16 mouse cellular contexts compared by ENCODE assay signal in the genomic region with DNA sequence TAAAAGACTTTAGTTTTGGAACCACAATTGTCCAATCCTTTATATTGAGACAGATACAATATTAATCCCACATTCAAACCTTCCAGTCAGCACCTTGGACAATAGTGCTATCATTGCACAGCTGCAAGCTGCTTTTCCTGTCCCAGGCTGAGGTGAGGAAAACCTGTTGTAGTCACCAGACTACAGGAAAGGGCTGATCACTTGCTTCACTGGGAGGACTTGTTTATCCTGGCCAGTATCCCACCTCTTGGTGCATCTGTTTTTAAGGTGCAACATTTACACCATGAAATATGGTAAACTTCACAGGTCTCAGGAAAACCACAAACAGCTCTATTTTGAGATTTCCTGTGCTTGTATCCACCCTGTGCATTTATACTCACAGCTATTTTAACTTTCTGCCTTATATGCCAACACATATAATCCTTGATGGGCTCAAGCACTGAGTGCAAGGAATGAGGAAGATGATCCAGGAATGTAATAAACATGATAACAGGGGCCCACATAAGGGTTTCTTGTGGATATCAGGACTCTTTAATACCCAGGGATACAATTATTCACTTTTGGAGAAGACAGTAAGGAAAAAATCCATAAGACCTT. TPM values are rescaled to one million over a fixed set of nuclear protein-coding genes. Genes with fewer than 3 reads are reported as not detected.
"Had no signal": no experiment of that assay in that cellular context is flagged by ENCODE, and none has a peak within 500 bp of the region (broad histone marks: within the 10 kb centered on the region; RNA-seq: fewer than 3 reads in every experiment).

No protein-coding gene starts in this region.

RNA-seq across cellular contexts. Expression of gene Klra6, which starts 4.8 kb away (rescaled TPM):
- total RNA-seq: megakaryocyte-erythroid progenitor cell, adult 5-6 weeks; neutrophil, adult 5-6 weeks had no signal
- polyA plus RNA-seq: liver, embryonic 14.5 days; liver, embryonic 16.5 days; lung, embryonic 14.5 days; lung, embryonic 16.5 days; midbrain, embryonic 10.5 days; midbrain, embryonic 12.5 days; midbrain, embryonic 14.5 days; midbrain, embryonic 16.5 days; myocyte; neural tube, embryonic 12.5 days; neural tube, embryonic 14.5 days; spleen, adult 2 months; stomach, embryonic 14.5 days; stomach, embryonic 16.5 days had no signal

RNA-seq across cellular contexts. Expression of gene Klra4, which starts 35.5 kb away (rescaled TPM):
- polyA plus RNA-seq: liver, embryonic 14.5 days; liver, embryonic 16.5 days; lung, embryonic 14.5 days; lung, embryonic 16.5 days; midbrain, embryonic 10.5 days; midbrain, embryonic 12.5 days; midbrain, embryonic 14.5 days; midbrain, embryonic 16.5 days; myocyte; neural tube, embryonic 12.5 days; neural tube, embryonic 14.5 days; stomach, embryonic 14.5 days; stomach, embryonic 16.5 days had no signal
